Mouse (Mus musculus) CD4-positive helper T cell, adult 2 months (primary cell): ENCODE measurements around the gene Sfxn1.
A peak's percentile ranks its signal among the peaks of the same experiment; 100 is the strongest.

Experiments used
- DNase-seq: peaks from one replicate; pipeline ENCODE4 v3.0.0-alpha.2; 2012; ENCODE audit warnings: low read depth, missing footprints, low spot score

Sfxn1 gene

GRCm38 (mm10) chr13:54071606-54072331 is at the start of gene Sfxn1:
Sfxn1 (plus strand) TSS chr13:54071869.
- DNase-seq, result peak; percentile 88

DNA sequence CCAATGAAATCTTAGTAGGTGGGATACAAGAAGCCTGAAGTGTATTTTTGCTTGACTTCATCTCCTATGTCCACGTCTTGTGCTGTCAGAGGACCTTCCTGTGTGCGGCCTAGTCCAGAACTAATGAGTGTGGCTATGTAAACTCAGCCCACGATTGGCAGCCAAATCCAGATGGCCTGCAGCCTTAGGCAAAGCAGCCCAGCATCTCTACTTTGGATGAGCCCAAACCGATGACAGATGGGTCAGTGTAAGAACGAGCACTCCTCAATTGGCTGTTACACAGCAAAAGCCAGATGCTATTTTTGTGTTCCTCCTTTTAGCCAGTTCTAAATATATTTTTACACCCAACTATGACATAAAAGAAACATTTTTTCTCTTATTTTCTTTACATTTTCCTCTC is 48.4 kb upstream of the Sfxn1 start:
- no peak for DNase-seq

DNA sequence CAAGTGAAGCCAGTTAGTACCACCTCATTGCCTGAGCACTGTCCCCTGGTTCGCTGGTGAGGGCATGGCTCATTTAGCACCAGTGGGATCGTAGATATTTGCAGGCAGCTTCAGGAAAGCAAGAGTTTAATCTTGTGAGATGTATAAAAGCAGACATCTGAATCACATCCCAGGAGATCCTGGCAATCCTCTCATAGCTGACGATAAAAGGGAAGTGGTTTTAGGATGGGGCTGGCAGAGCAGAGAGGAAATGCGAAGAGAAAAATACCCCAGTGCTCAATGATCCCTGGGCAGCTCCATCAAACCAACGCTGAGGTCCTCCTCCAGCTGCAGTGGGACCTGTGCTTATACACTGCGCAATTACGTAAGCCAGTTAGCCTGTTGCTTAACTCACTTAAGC is 44.6 kb upstream of the Sfxn1 start:
- DNase-seq, result no peak

DNA sequence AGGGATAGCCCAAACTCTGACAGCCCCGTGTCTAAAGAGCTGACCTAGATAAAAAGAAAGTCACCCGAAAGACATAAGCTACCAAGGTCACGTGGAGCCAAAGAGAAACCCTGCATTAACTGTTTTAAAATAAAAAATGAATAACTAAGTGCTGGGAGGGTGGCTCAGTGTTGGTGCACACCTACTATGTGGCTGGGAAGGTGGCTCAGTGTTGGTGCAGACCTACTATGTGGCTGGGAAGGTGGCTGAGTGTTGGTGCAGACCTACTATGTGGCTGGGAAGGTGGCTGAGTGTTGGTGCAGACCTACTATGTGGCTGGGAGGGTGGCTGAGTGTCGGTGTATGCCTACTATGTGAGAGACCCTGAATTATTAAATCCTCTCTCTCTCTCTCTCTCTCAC is 38.0 kb upstream of the Sfxn1 start:
- DNase-seq, result no peak

- DNase-seq, result no peak
Observed at GRCm38 (mm10) chr13:54035541-54035940, 36.1 kb upstream of the Sfxn1 start.

- DNase-seq, result no peak
Observed at GRCm38 (mm10) chr13:54037936-54038335, 33.7 kb upstream of the Sfxn1 start.

DNA sequence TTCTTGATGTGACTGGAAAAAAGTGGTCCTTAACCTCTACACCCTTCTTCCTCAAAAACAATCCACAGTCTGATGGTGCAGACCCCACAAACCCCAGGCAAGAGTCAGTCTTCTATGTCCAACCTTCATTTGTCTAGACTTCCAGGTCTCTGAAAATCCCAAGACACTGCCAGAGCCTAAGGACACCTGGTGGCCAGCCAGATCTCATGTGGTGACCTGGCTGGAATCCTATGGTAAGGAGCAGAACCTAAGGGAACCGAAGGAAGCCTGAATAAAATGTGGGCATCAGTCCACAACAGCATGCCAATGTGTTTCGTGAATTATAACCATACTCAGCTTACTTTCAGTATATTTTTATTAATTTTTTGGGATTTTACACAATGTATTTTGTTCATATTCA is 31.4 kb upstream of the Sfxn1 start:
- DNase-seq, result no peak

GRCm38 (mm10) chr13:54048679-54049352 is 22.9 kb upstream of the Sfxn1 start:
- no peak for DNase-seq

DNA sequence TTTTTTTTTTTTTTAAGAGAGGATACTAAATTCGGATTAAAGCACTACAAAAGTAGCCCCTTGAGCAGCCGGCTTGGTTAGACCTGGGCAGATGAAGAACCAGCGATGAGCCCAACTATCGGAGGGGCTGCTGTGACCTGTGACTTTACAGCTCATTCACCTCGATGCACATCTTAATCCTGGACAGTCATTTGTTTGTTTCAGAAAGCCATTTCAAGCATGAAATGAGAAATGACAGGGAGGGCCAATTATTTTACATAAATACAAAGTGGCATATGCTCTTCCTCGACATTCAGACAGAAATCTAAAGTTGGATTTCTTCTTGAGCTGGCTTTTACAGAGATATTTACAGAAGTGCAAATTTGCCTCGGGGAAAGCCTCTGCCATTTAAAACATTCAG is 20.0 kb upstream of the Sfxn1 start:
- no peak for DNase-seq

- no peak for DNase-seq
Observed at GRCm38 (mm10) chr13:54054962-54055361, 16.7 kb upstream of the Sfxn1 start.

DNA sequence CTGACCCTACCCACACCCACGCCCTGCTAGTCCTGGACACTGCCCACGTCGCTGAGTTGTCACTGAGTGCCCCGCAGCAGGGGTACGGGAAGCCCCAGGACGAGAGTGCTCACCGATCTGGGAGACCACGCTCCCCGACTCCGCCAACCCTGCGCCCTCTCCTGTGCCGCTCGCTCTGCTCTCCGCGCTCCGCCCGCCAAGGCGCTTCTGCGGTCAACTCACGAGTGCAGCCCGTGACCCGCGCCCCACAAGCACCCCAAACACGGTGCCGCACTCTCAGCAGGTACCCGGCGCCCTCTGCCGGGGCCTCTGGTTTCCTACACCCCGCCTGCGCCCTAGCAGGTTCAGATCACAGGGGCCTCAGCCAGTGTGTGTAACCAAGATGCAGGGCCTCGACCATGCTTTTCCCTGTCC is 16.2 kb upstream of the Sfxn1 start, which contains the start of gene Drd1:
Gene Drd1 (minus strand): TSS at position 258 of the 414 bp plus-strand sequence.
- DNase-seq, result peak; percentile 66

GRCm38 (mm10) chr13:54062068-54062467 is 9.6 kb upstream of the Sfxn1 start:
- no peak for DNase-seq

- DNase-seq, result no peak
Observed at GRCm38 (mm10) chr13:54063292-54063691, 8.4 kb upstream of the Sfxn1 start.

DNA sequence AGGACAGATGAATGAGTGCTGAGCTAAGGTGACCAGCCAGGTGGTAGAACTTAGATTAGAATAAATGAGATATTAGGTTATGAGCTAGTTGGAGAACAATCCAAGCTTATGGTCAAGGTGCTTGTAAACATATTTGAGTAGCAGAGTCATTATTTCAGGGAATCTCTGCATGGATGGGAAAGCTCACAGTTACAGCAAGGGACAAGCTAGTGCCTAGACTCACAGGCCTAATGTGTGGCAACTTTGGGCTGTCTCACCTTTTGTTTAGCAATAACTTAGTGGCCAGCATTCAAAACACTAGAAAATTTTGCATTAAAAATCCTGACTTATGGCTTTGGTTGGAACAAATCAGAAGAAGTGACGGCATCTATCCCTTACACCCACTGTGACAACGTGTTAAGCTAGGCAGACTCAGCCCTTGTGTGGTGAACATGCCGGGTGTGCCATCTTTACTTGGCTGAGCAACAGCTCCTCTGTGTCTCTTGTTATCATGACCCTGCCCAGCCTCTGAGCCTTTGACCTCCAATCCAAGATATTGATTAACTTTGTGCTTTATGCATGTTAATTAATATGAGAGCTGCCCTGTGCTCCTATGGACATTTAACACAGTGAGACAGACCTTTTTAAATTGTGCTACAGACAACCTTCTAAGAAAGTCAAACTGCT is 5.5 kb upstream of the Sfxn1 start:
- DNase-seq, result no peak

DNA sequence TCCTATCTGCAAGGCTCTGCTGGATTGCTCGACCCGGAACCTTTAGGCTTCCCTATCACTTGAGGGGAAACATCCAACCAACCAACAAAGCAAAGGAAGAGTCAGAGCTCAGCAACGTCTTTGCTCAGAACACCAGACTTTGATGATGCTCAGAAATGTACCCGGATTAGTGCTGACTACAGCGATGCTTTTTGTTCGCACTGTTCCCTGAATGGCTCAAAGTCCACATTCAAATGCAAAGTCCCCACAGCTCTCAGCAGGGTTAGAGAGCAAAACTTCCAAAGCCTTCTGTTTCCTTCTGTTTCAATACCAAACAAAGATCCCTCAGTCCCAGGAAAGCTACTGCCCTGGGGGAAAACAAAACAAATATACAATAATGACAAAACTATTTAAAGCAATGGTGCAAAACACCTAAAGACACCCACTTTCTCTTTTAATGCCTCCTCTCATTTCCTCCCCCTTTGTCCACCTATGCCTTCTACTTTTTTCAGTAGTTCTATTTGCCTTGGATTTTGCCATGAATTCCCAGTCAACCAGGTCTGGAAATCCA is 4.0 kb upstream of the Sfxn1 start:
- no peak for DNase-seq

- no peak for DNase-seq
Observed at GRCm38 (mm10) chr13:54071011-54071410, 658 bp upstream of the Sfxn1 start.

GRCm38 (mm10) chr13:54072526-54073057 is 923 bp downstream of the Sfxn1 start:
- peak; percentile 27 for DNase-seq

DNA sequence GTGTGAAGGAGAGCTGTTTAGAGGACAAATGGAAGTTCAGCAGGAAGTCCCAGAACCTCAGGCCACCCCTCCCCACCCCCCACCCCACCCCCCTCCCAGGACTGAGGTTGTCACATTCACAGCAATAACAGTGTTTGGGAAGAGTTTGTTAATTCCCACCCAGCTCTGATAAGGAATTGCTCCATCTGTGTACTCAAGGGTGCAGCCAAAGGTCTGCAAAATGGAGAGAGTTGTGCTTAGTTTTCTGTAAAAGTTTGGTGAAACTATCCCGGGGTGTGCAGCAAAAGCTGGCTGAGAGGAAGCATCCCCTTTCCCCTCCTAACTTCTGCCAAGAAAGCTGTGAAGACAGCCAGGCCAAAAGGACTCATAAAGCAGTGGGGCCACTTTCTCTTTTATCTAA is 1.4 kb downstream of the Sfxn1 start:
- peak; percentile 13 for DNase-seq

DNA sequence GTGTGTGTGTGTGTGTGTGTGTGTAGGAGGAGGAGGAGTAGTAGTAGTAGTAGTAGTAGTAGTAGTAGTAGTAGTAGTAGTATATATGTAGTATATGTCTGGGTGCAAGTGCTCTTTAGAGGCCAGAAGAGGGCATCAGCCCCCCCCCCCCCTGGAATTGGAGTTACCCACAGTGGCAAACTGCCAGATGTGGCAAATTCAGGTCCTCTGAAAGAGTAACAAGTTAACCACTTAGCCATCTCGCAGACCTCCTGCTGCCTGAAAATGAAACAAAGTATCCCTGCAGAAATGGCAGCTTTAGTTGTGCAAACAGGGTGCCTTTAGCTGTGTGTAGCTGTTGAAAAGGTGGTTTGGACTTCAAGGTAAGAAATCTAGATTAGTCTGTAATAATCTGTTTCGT is 1.8 kb downstream of the Sfxn1 start:
- peak; percentile 68 for DNase-seq

- DNase-seq, result no peak
Observed at GRCm38 (mm10) chr13:54075416-54075815, 3.7 kb downstream of the Sfxn1 start.

GRCm38 (mm10) chr13:54076051-54076450 is 4.4 kb downstream of the Sfxn1 start:
- no peak for DNase-seq
